Mouse (Mus musculus) embryo, embryonic 9.5 days (tissue): ENCODE data around the gene Crtam.

Experiments
- DNase-seq: peaks from one replicate; pipeline ENCODE4 v3.0.0-alpha.2; 2017; ENCODE audit errors: extremely low spot score

Gene Crtam

GRCm38 (mm10) chr9:41004415-41004814 lies at the start of gene Crtam:
Gene Crtam, minus strand, starts transcription at chr9:41004628.
- DNase-seq: no peak

- no peak for DNase-seq
Observed at GRCm38 (mm10) chr9:41054166-41054565, 49.7 kb upstream of the Crtam start.

- DNase-seq: no peak
Observed at GRCm38 (mm10) chr9:41053478-41053877, 49.0 kb upstream of the Crtam start.

- DNase-seq: no peak
Observed at GRCm38 (mm10) chr9:41051080-41051932, 46.9 kb upstream of the Crtam start.

GRCm38 (mm10) chr9:41050331-41051079 lies 46.1 kb upstream of the Crtam start:
- no peak for DNase-seq

GRCm38 (mm10) chr9:41049282-41049681 lies 44.9 kb upstream of the Crtam start:
- no peak for DNase-seq

- DNase-seq: no peak
Observed at GRCm38 (mm10) chr9:41048820-41049219, 44.4 kb upstream of the Crtam start.

- no peak for DNase-seq
Observed at GRCm38 (mm10) chr9:41048216-41048615, 43.8 kb upstream of the Crtam start.

- DNase-seq: no peak
Observed at GRCm38 (mm10) chr9:41047654-41048053, 43.2 kb upstream of the Crtam start.

- DNase-seq: peak; percentile 82
Observed at GRCm38 (mm10) chr9:41044626-41045025, 40.2 kb upstream of the Crtam start.

- DNase-seq: no peak
Observed at GRCm38 (mm10) chr9:41043641-41044040, 39.2 kb upstream of the Crtam start.

- DNase-seq: no peak
Observed at GRCm38 (mm10) chr9:41041404-41041803, 37.0 kb upstream of the Crtam start.

- DNase-seq: no peak
Observed at GRCm38 (mm10) chr9:41038150-41038664, 33.8 kb upstream of the Crtam start.

GRCm38 (mm10) chr9:41031590-41032489 lies 27.4 kb upstream of the Crtam start:
- no peak for DNase-seq

- no peak for DNase-seq
Observed at GRCm38 (mm10) chr9:41029827-41030226, 25.4 kb upstream of the Crtam start.

GRCm38 (mm10) chr9:41028470-41028869 lies 24.0 kb upstream of the Crtam start:
- peak; percentile 35 for DNase-seq

GRCm38 (mm10) chr9:41021690-41022089 lies 17.3 kb upstream of the Crtam start:
- DNase-seq: no peak

- DNase-seq: no peak
Observed at GRCm38 (mm10) chr9:41020486-41020885, 16.1 kb upstream of the Crtam start.

GRCm38 (mm10) chr9:41014512-41014911 lies 10.1 kb upstream of the Crtam start:
- no peak for DNase-seq

- DNase-seq: no peak
Observed at GRCm38 (mm10) chr9:41012456-41012855, 8.0 kb upstream of the Crtam start.
